Mouse (Mus musculus) megakaryocyte, embryonic 14.5 days (primary cell): Measurements from ENCODE around the gene Spatc1l. TPM values are rescaled to one million over a fixed set of nuclear protein-coding genes. Genes with fewer than 3 reads are reported as not detected.

Experiments used
- H3K27me3 ChIP-seq: replicated peaks from 2 replicates; pipeline ENCODE3; 2012; ENCODE audit warnings: inconsistent platforms
- H3K36me3 ChIP-seq: replicated peaks from 2 replicates; pipeline ENCODE3; 2012; ENCODE audit warnings: low read length, inconsistent platforms, mixed read lengths
- H3K4me1 ChIP-seq: 2 replicates; pipeline ENCODE4 v1.6.1; 2012; ENCODE audit warnings: inconsistent platforms
- H3K4me3 ChIP-seq: replicated peaks from 2 replicates; pipeline ENCODE3; 2012; ENCODE audit warnings: moderate library complexity, mild to moderate bottlenecking, inconsistent platforms
- H3K9me3 ChIP-seq: 2 replicates; pipeline ENCODE4 v1.6.1; 2012; ENCODE audit warnings: inconsistent platforms
- FLI1 ChIP-seq: IDR thresholded peaks from 2 replicates; pipeline ENCODE4 v1.6.1; 2012; ENCODE audit warnings: low read length, inconsistent platforms, mixed read lengths
- GATA1 ChIP-seq: IDR thresholded peaks from 3 replicates; pipeline ENCODE4 v1.6.1; 2012; ENCODE audit warnings: mixed read lengths, low read length, inconsistent platforms, borderline replicate concordance
- polyA plus RNA-seq: library from polyadenylated mRNA; stranded (reverse); fragments of >175 nt; gene quantifications from 2 replicates; pipeline ENCODE4 v1.2.3, GENCODE M21; 2012; ENCODE audit warnings: low replicate concordance; ENCODE audit not compliant: insufficient read depth

The Spatc1l gene
- polyA plus RNA-seq, 1 experiment: not detected

DNA sequence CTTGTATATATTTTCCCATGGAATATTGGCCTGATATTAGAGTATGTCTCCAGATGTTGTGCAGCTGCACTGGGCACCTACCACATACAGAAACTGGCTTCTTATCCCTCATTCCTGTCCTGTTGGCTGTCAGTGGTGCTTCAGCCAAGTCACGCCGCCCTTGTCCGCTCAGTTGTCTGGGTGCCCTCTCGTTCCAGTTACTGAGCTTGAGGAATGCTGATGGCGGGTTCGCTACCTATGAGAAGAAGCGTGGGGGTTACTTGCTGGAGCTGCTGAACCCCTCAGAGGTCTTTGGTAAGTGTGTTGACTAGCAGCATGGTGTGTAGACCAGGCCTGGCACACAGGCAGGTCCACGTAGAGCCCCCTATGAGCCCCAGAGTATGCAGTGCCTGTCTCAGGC, 15.5 kb upstream of the Spatc1l start:
- H3K4me3 ChIP-seq: no peak overlapping the region
- no peak for TF ChIP-seq GATA1
- no peak for TF ChIP-seq FLI1
- H3K27me3 ChIP-seq: no peaks in the 10 kb centered on the region
- H3K4me1 ChIP-seq: peaks cover 56% of the 10 kb centered on the region
- no peaks in the 10 kb centered on the region for H3K9me3 ChIP-seq
- peaks cover 100% of the 10 kb centered on the region for H3K36me3 ChIP-seq

DNA sequence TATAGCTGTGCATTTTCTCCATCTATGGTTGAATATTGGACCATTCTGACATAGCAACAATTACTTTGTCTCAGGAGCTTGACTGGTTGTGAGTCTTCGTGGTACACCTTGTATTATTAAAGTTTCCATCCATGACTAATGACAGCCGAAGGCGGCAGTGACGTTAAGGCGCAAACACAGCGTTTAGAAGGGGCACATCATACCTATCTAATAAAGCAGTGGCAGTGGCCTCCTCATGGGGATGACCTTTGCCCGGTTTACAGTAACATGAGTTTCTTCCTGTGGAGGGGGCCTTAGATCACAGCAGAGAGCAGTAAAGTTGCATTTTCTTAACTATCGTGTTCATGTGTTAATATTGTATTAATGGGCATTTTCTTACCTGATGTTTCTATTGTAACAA, 13.9 kb upstream of the Spatc1l start:
- peaks cover 100% of the 10 kb centered on the region for H3K36me3 ChIP-seq

DNA sequence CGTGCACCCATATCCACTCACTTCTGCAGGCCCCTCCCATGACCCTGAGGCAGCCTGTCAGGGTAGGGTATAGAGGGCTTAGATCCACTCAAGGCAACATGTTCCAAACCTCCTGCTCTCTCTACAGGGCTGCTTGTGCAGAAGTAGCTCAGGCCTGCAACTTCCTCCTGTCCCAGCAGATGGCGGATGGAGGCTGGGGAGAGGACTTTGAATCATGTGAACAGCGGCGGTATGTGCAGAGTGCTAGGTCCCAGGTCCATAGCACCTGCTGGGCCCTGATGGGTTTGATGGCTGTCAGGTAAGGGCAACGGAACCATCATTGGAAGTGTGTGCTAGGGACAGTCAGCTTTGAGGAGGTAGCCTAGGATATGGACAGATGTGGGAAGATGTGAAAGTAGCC, 11.6 kb upstream of the Spatc1l start:
- Histone ChIP-seq H3K4me3 (no peak overlapping the region), H3K9me3 (no peaks in the 10 kb centered on the region), H3K4me1 (peaks cover 50% of the 10 kb centered on the region), H3K36me3 (peaks cover 99% of the 10 kb centered on the region), H3K27me3 (no peaks in the 10 kb centered on the region)
- TF ChIP-seq FLI1 (no peak), GATA1 (no peak)

More for the DNA sequence above, 13.9 kb upstream of the Spatc1l start:
- H3K4me3 ChIP-seq: no peak overlapping the region
- TF ChIP-seq GATA1 (no peak), FLI1 (no peak)
- no peaks in the 10 kb centered on the region for H3K9me3 ChIP-seq
- no peaks in the 10 kb centered on the region for H3K27me3 ChIP-seq
- peaks cover 49% of the 10 kb centered on the region for H3K4me1 ChIP-seq

DNA sequence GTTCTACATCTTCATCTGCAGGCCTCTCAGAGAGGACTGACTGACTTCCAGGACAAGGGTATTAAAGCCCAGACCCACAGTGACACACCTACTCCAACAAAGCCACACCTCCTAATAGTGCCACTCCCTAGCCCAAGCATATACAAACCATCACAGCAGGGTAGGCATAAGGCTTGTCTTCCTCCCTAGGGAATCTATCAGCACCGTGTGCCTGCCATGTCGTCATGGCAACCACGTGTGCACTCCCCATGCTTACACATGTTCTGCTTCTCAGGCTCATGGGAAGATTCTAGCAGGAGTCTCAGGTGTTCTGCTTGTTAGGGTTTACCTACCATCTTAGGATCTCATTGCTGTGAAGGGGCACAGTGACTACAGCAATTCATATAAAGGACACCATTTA, 10.5 kb upstream of the Spatc1l start:
- Histone ChIP-seq H3K4me3 (no peak overlapping the region), H3K36me3 (peaks cover 99% of the 10 kb centered on the region), H3K4me1 (peaks cover 54% of the 10 kb centered on the region), H3K27me3 (no peaks in the 10 kb centered on the region), H3K9me3 (no peaks in the 10 kb centered on the region)
- TF ChIP-seq FLI1: no peak
- TF ChIP-seq GATA1: no peak

DNA sequence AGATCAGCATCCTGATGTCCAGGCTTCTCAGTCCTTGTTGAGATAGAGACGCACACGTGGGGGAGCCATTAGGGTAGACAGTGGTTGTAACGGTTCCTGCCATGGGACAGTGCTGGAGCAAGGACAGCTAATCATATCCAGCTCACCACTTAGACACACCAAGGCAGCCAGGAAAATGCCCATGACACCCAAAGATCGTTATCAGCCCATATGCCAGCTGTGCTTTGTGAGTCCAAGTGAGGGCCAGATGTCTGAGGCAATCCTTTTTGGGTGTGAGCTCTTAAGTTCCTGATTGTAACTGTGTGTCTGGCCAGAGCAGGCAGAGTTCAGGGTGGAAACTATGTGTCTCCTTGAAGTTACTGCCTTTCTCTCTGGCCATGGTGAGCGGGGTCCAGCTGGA, 8.0 kb upstream of the Spatc1l start:
- H3K4me1 ChIP-seq: peaks cover 53% of the 10 kb centered on the region
- peaks cover 2% of the 10 kb centered on the region for H3K27me3 ChIP-seq
- H3K9me3 ChIP-seq: no peaks in the 10 kb centered on the region
- TF ChIP-seq GATA1 (no peak), FLI1 (no peak)
- H3K36me3 ChIP-seq: peaks cover 86% of the 10 kb centered on the region
- H3K4me3 ChIP-seq: no peak overlapping the region

DNA sequence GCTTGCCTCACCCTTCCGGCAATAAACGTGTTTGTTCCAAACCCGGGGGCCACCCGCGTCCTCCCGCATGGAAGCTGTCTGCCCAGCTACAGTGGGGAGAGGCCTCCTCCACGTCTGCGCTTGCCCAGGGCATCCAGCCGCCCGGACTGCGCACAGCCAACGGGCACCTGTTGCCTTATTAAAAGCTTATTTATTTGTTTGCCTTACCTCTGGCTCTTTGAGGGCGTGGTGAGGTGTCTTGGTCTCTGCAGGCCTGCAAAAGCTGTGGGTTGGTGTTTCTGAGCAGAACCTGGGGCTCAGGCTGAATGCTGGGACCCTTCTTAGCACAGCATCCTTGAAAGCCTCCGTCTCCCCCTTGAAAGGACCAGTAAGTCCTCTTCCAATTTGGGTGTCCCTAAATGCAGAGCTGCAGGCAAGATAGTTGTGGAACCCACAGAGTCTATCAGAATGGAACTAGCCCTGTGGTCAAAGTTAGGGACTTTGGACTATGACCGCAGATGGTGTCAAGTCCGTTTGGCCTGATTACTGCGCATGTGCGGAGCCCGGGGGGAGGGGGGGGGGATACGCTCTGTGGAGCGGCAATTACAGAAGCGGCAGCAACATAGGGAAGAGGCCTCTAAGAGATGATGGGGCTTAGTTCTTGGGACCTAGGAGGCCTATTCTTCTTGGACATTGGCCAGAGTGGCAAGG, 8.1 kb downstream of the Spatc1l start:
- Histone ChIP-seq H3K4me3 (no peak overlapping the region), H3K9me3 (peaks cover 16% of the 10 kb centered on the region), H3K36me3 (no peaks in the 10 kb centered on the region), H3K4me1 (peaks cover 44% of the 10 kb centered on the region), H3K27me3 (peaks cover 44% of the 10 kb centered on the region)
- no peak for TF ChIP-seq GATA1
- TF ChIP-seq FLI1: no peak

DNA sequence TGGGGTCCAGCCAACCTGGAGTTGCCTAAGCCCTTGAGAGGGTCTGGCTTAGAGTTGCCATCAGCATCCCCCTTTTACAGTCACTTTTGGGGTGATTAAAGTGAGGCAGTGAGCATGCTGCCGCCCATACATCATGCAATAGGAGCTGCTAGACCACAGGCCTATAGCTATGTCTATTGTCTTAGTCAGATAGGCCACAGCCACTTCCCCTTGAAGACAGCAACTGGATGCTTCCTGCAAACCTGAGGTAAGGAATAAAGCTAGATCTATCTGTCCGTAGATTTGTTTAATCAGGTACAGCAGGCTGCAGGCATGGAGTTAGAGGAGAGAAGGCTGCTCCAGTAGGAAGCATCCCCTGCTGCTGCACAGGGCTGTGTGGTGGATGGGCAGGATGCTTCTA, 9.0 kb downstream of the Spatc1l start:
- Histone ChIP-seq H3K4me3 (peak overlapping the region; percentile 57), H3K9me3 (peaks cover 16% of the 10 kb centered on the region), H3K27me3 (peaks cover 47% of the 10 kb centered on the region), H3K36me3 (no peaks in the 10 kb centered on the region), H3K4me1 (peaks cover 49% of the 10 kb centered on the region)
- TF ChIP-seq FLI1 (no peak), GATA1 (no peak)

DNA sequence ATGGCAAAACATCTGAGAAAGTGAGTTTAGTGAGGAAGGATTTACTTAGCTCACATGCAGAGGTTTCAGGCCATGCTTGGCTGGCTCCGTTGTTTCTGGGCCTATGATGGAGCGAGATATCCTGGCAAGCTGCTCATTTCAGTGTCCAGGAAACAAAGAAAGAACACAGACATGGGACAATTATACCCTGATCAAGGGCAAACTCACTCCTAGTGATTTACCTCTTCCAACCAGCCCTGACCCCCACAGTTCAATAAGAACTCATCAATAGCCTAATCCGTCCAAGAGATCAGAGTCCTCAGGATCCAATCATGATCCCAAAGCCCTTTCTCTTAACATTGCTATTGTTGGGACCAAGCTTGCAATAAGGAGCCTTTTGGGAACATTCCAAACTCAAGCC, 10.1 kb downstream of the Spatc1l start:
- Histone ChIP-seq H3K36me3 (no peaks in the 10 kb centered on the region), H3K9me3 (peaks cover 16% of the 10 kb centered on the region), H3K4me1 (peaks cover 56% of the 10 kb centered on the region), H3K27me3 (peaks cover 45% of the 10 kb centered on the region), H3K4me3 (no peak overlapping the region)
- TF ChIP-seq FLI1 (no peak), GATA1 (no peak)

DNA sequence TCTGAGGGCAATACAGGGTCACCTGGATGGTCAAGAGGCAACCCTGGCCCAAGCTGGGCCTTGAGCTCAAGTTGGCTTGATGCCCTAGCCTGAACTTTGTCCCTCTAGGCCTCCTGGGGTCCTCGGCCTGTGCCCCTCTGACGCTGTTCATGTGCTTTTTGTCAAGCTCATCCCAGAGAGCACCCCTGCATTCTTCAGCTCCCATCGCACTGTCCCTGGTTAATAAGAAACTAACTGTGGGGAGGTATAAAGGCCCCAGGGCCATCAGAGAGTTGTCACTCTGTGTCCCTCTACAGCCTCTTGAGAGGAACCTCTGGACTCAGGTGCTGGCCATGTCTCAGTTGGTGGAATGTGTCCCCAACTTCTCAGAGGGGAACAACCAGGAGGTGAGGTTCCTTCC, 13.3 kb downstream of the Spatc1l start, which contains the start of gene Ftcd:
Gene Ftcd (plus strand): TSS at position 275 of the 400 bp plus-strand sequence.
- no peak for TF ChIP-seq FLI1
- no peak for TF ChIP-seq GATA1
- Histone ChIP-seq H3K36me3 (no peaks in the 10 kb centered on the region), H3K4me1 (peaks cover 48% of the 10 kb centered on the region), H3K27me3 (peaks cover 32% of the 10 kb centered on the region), H3K4me3 (peak within 1 kb of the TSS; percentile 24), H3K9me3 (peaks cover 6% of the 10 kb centered on the region)

DNA sequence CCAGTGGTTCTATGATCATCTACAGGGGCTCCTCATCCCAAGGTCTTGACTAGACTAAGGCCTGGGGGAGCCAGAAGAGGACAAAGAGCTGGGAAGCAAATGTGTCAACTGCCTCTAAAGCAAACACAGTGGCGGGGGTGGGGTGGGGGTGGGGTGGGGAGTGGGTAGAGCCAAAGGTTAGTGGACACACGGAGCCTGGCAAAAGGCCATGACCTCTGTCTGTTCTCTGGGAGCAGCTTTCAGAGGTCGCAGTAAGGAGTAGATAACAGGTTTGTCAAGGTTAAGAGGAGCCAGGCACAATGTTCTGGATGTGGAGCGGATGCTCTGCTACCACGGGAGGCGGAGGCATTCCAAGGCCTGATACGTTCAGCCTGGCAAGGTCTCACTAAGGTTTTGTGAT, 14.8 kb downstream of the Spatc1l start:
- no peak overlapping the region for H3K4me3 ChIP-seq
- no peaks in the 10 kb centered on the region for H3K36me3 ChIP-seq
- TF ChIP-seq GATA1 (no peak), FLI1 (no peak)
- H3K9me3 ChIP-seq: no peaks in the 10 kb centered on the region
- H3K4me1 ChIP-seq: peaks cover 33% of the 10 kb centered on the region
- H3K27me3 ChIP-seq: peaks cover 41% of the 10 kb centered on the region

DNA sequence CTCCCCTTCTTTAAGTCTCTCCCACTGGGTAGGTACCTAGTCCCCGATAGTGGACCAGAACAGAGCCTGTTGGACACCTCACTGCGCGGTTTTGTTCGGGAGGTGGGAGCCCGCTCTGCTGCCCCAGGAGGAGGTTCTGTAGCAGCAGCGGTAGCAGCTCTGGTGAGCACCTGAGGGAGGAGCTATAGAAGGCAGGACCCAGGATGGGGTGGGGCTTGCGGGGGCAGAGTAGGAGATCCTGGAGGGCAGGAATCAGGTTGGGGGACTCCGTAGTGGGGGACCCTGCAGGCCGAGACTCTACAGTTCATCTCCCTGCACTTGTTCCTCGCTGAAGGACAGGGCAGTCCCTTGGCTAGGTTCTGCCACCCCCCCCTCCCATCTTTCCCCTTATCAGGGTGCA, 22.1 kb downstream of the Spatc1l start:
- no peak overlapping the region for H3K4me3 ChIP-seq
- no peak for TF ChIP-seq GATA1
- TF ChIP-seq FLI1: no peak
- H3K27me3 ChIP-seq: peaks cover 64% of the 10 kb centered on the region
- peaks cover 2% of the 10 kb centered on the region for H3K9me3 ChIP-seq
- H3K4me1 ChIP-seq: peaks cover 19% of the 10 kb centered on the region
- H3K36me3 ChIP-seq: no peaks in the 10 kb centered on the region

DNA sequence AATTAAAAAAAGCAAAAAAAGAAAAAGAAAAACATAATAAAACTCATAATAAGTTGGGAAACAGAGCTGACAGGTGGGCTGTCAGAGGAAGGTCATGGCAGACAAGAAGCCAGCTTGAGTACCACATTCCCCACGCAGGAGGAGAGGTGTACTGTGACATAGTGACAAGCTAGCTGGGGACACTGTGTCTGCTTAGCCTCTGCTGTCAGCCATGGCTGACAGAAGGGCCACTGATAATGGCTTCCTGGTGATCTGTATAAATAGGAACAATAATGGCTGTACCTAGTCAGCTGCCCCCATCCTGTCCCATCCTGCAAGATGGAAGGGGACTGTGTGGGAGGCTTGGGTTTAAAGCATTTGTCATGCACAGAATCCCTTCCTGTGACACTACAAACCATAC, 24.1 kb downstream of the Spatc1l start:
- Histone ChIP-seq H3K27me3 (peaks cover 66% of the 10 kb centered on the region), H3K9me3 (peaks cover 14% of the 10 kb centered on the region), H3K36me3 (no peaks in the 10 kb centered on the region), H3K4me3 (peak overlapping the region; percentile 38), H3K4me1 (peaks cover 19% of the 10 kb centered on the region)
- TF ChIP-seq FLI1: no peak
- no peak for TF ChIP-seq GATA1
